Mouse (Mus musculus): ENCODE results near the gene Cdipt. TPM values are rescaled to one million over a fixed set of nuclear protein-coding genes. Genes with fewer than 3 reads are reported as not detected.
A peak's percentile ranks its signal among the peaks of the same experiment; 100 is the strongest.

The Cdipt gene
- polyA plus RNA-seq, 1 experiment from 2014 or later, result 106 TPM

DNA sequence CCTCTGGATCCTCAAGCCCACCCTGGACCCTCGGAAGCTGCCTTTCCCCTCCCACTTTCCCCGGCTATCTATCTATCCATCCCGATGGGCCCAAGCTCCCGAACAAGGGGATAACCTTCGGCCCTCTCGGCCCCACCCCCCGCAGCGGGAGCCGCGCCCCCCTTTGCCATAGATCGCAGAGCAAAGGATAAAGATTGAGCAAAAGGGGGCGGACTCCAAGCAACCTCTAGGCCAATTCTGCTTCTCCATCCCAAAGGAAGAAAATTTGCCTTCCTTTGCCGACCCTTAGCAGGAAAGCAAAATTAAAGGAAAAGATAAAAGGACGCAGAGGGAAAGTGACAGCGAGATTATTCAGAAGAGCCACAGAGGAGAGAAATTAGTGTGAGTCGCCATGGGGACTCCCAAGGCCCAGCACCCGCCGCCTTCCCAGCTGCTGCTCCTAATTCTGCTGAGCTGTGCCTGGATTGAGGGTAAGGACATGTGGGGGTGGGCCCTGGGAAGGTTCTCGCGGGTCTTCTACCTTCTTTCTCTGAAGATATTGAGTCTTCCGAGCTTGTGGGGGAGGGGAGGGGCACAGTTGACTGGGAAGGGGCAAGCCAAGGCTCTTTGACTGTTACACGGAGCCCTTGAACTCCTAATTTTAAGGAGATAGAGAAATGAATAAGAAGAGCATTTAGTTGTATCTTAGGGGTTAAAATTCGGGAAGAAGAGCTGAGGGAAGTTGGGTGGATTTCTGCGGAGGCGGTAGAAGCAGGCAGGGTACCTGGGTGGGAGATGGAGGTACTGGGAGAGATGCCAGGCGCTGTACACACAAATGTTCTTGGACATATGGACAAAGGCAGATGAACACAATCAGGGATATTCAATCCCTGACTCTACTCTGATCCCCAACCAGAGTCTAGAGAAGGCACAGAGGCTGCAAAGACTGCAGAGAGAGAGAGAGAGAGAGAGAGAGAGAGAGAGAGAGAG, 24.8 kb upstream of the Cdipt start:
- 5% methylated on average over 26 of the region's 26 CpGs for WGBS
- 0 out of 2 replicates have a peak overlapping the region, but pooled peaks have one; percentile 8 for H3K4me2 ChIP-seq (replicated peaks)
- no peak overlapping the region for H3K9ac ChIP-seq
- no peak overlapping the region for H3K27ac ChIP-seq (replicated peaks)
- H3K4me3 ChIP-seq (replicated peaks), result 0 out of 2 replicates have a peak overlapping the region, but pooled peaks have one; percentile 53
- peaks cover 16% of the 10 kb centered on the region for H3K4me1 ChIP-seq
- no peaks in the 10 kb centered on the region for H3K9me3 ChIP-seq (replicated peaks)
- ATAC-seq (ENCODE audit: insufficient number of reproducible peaks, low FRiP score, low TSS enrichment, low read depth), result no peak
- no peaks in the 10 kb centered on the region for H3K36me3 ChIP-seq
- H3K27me3 ChIP-seq, result peaks cover 35% of the 10 kb centered on the region

DNA sequence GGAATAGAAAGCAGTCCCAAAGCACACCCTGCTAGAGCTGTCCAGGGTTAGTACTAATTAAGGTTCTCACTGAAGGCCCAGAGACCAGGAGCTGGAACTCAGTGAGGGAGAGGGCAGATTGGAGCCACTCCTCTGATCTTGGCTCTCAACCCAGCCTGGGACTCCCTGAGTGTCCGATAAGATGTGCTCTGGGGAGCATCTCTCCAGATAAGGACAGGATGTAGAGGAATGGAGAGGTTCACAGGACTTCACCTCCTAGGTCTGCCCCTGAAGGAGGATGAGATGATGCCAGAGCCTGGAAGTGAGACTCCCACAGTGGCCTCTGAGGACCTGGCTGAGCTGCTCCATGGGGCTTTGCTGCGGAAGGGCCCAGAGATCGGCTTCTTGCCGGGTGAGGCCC, 24.0 kb upstream of the Cdipt start:
- no peaks in the 10 kb centered on the region for H3K9me3 ChIP-seq (replicated peaks)
- no peak for ATAC-seq (ENCODE audit: insufficient number of reproducible peaks, low FRiP score, low TSS enrichment, low read depth)
- H3K27me3 ChIP-seq, result peaks cover 35% of the 10 kb centered on the region
- peaks cover 16% of the 10 kb centered on the region for H3K4me1 ChIP-seq
- H3K9ac ChIP-seq, result no peak overlapping the region
- no peak overlapping the region for H3K4me3 ChIP-seq (replicated peaks)
- H3K36me3 ChIP-seq, result no peaks in the 10 kb centered on the region
- no peak overlapping the region for H3K4me2 ChIP-seq (replicated peaks)
- H3K27ac ChIP-seq (replicated peaks), result no peak overlapping the region
- WGBS, result 24% methylated on average over 4 of the region's 4 CpGs

DNA sequence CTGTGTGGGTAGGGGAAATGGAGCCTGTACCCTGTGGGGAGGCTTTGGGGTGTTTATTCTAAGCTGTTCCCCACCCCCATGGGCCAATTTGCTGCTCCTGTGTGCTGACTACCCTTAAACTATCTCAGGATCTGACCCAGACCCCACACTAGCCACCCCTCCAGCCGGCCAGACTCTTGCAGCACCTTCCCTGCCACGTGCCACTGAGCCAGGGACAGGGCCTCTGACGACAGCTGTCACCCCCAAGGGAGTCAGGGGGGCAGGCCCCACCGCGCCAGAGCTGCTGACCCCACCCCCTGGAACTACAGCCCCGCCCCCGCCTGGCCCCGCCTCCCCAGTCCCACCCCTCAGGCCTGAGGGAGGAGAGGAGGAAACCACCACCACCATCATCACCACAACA, 23.1 kb upstream of the Cdipt start:
- ATAC-seq (ENCODE audit: insufficient number of reproducible peaks, low FRiP score, low TSS enrichment, low read depth), result no peak
- Histone ChIP-seq H3K4me2 (replicated peaks) (no peak overlapping the region), H3K27me3 (peaks cover 35% of the 10 kb centered on the region), H3K4me3 (replicated peaks) (no peak overlapping the region), H3K36me3 (no peaks in the 10 kb centered on the region), H3K9me3 (replicated peaks) (no peaks in the 10 kb centered on the region), H3K9ac (no peak overlapping the region), H3K4me1 (peaks cover 16% of the 10 kb centered on the region), H3K27ac (replicated peaks) (no peak overlapping the region)
- WGBS, result 2% methylated on average over 7 of the region's 8 CpGs

DNA sequence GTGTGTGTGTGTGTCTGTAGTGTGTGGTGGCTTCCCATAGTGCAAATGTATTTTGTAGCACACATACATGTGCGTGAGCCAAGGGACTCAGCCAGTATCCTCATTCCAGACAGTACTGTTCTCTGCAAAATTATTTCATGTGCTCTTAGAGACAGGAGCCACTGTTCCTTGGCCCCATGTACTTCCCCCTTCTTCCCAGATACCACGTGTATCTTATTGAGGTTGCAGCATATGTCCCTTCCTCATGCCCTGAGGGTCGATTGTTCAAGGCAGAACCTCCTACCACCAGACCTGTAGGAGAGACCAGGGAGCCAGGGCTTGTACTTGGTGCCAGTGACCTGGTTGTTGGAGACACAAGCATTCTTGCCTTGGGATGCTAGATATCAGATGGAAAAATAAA, 20.6 kb upstream of the Cdipt start:
- no peak for ATAC-seq (ENCODE audit: insufficient number of reproducible peaks, low FRiP score, low TSS enrichment, low read depth)
- no peak overlapping the region for H3K27ac ChIP-seq (replicated peaks)
- no peaks in the 10 kb centered on the region for H3K9me3 ChIP-seq (replicated peaks)
- H3K4me2 ChIP-seq (replicated peaks), result no peak overlapping the region
- peaks cover 6% of the 10 kb centered on the region for H3K4me1 ChIP-seq
- H3K9ac ChIP-seq, result no peak overlapping the region
- no peak overlapping the region for H3K4me3 ChIP-seq (replicated peaks)
- peaks cover 32% of the 10 kb centered on the region for H3K27me3 ChIP-seq
- H3K36me3 ChIP-seq, result no peaks in the 10 kb centered on the region
- 53% methylated on average over 3 of the region's 3 CpGs for WGBS

DNA sequence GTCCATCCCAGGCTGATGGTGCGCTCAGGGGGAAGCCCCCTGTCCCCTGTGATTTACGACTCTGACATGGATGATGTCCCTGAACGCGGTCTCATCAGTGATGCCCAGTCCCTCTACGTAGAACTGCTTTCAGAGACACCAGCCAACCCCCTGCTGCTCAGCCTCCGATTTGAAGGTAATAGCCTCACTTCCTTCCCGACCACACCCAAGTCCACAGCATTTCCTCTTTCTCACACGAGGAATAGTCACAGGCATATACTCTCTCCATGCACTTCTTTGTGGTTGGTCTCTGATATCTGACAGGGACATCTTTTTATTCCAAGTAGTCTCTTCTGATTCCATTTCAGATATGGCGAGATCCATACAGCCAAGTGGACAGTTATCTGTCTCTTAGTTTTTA, 15.9 kb upstream of the Cdipt start:
- no peaks in the 10 kb centered on the region for H3K4me1 ChIP-seq
- H3K4me2 ChIP-seq (replicated peaks), result no peak overlapping the region
- 67% methylated on average over 9 of the region's 9 CpGs for WGBS

DNA sequence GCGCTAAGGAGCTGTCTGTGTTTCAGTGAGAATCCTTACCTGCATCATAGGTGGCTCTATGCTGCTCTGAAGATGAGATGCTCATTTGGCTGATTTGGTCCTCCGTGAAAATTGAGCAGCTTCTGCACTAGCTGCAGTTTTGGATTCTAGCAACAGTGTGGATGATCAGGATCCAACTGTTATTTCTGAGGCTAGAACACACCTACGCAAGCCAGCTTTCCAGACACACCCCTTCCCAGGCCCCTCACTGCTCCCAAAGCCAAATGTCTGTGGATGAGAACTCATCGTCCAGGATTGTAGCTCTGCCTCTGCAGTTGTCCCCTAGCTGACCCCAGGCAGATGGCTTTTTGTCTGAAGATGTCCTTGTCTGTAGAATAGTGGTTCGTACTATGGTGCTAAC, 14.6 kb upstream of the Cdipt start:
- no peaks in the 10 kb centered on the region for H3K4me1 ChIP-seq
- peaks cover 23% of the 10 kb centered on the region for H3K27me3 ChIP-seq
- H3K4me3 ChIP-seq (replicated peaks), result no peak overlapping the region
- ATAC-seq (ENCODE audit: insufficient number of reproducible peaks, low FRiP score, low TSS enrichment, low read depth), result no peak
- H3K27ac ChIP-seq (replicated peaks), result no peak overlapping the region
- H3K4me2 ChIP-seq (replicated peaks), result no peak overlapping the region
- no peaks in the 10 kb centered on the region for H3K9me3 ChIP-seq (replicated peaks)
- no peaks in the 10 kb centered on the region for H3K36me3 ChIP-seq
- H3K9ac ChIP-seq, result no peak overlapping the region
- WGBS, result 81% methylated on average over 5 of the region's 5 CpGs

More for the DNA sequence above, 15.9 kb upstream of the Cdipt start:
- H3K36me3 ChIP-seq, result no peaks in the 10 kb centered on the region
- H3K27ac ChIP-seq (replicated peaks), result no peak overlapping the region
- no peak overlapping the region for H3K4me3 ChIP-seq (replicated peaks)
- no peak for ATAC-seq (ENCODE audit: insufficient number of reproducible peaks, low FRiP score, low TSS enrichment, low read depth)
- no peaks in the 10 kb centered on the region for H3K9me3 ChIP-seq (replicated peaks)
- H3K9ac ChIP-seq, result no peak overlapping the region
- peaks cover 23% of the 10 kb centered on the region for H3K27me3 ChIP-seq

DNA sequence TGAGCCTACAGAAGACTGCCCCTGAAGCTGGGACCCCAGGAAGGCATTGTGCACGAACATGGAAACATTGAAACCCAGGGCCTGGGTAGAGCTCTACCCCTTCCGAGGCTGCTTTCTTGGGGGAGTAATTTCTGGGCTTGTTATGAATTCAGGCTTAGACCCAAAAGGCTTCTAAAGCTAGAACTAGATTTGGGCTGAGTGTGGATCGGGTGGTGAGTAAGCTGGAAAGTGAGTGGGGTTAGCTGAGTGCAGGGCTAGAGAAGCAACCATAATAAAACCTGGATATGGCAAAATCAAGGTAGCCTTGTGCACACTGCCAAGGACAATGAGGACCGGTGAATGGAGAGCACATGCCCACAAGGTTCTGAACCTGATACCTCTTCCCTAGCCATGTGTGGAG, 13.7 kb upstream of the Cdipt start:
- Histone ChIP-seq H3K27me3 (peaks cover 23% of the 10 kb centered on the region), H3K36me3 (no peaks in the 10 kb centered on the region), H3K9me3 (replicated peaks) (no peaks in the 10 kb centered on the region), H3K9ac (no peak overlapping the region), H3K4me1 (no peaks in the 10 kb centered on the region), H3K4me2 (replicated peaks) (no peak overlapping the region), H3K4me3 (replicated peaks) (no peak overlapping the region), H3K27ac (replicated peaks) (no peak overlapping the region)
- no peak for ATAC-seq (ENCODE audit: insufficient number of reproducible peaks, low FRiP score, low TSS enrichment, low read depth)
- 83% methylated on average over 4 of the region's 4 CpGs for WGBS

DNA sequence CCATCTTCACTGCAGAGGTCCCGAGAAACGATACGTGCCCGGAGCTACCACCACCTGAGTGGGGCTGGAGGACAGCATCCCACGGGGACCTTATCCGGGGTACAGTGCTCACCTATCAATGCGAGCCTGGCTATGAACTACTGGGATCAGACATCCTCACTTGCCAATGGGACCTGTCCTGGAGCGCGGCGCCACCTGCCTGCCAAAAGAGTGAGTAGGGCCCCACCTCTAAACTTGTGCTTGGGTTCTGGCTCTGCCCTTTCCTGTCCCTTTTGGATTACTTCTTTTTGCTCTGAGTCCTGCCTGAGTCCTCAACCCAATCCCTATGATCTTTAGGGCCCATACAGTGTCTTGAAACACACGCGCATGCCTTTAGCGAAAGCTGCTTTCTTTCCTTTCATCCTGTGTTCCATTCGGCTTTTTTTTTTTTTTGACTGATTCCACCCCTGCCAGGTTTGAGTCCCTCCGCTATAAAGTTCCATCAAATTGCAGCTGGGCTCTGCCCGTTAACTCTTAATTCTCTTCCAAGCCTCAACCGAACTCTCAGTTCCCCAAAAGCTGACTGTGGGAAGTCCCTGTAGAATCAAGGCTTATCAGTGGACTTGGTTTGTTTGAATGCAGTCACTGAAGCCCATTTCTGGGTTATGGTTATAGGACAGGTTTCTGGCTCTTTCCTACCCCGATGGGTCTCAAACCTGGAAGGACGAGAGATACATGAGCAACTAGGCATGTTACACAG, 12.0 kb upstream of the Cdipt start:
- H3K36me3 ChIP-seq, result no peaks in the 10 kb centered on the region
- H3K9me3 ChIP-seq (replicated peaks), result no peaks in the 10 kb centered on the region
- no peaks in the 10 kb centered on the region for H3K4me1 ChIP-seq
- WGBS, result 27% methylated on average over 19 of the region's 19 CpGs
- no peak overlapping the region for H3K27ac ChIP-seq (replicated peaks)
- H3K27me3 ChIP-seq, result peaks cover 23% of the 10 kb centered on the region
- no peak overlapping the region for H3K4me2 ChIP-seq (replicated peaks)
- H3K4me3 ChIP-seq (replicated peaks), result no peak overlapping the region
- no peak for ATAC-seq (ENCODE audit: insufficient number of reproducible peaks, low FRiP score, low TSS enrichment, low read depth)
- H3K9ac ChIP-seq, result no peak overlapping the region

DNA sequence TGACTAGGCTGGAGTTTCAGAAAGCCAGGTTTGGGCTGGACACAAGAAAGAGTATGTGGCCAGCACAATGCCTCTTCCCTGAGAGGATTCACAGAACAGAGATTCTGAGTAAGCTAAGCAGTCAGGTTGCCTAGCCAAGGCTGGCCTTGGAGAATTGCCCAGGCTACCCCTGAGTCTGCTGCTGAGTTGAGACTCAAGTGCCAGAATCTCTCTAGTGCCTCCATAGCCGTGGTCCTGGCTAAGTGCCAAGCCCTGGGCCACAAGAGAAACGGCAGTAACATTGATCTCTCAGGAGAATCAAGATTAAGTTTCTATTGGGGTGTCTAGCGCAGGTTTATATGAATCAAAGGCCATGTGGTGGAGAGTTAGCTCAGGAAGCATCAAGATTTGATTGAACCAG, 10.1 kb upstream of the Cdipt start:
- H3K4me3 ChIP-seq (replicated peaks), result no peak overlapping the region
- no peak overlapping the region for H3K27ac ChIP-seq (replicated peaks)
- no peaks in the 10 kb centered on the region for H3K9me3 ChIP-seq (replicated peaks)
- no peak overlapping the region for H3K4me2 ChIP-seq (replicated peaks)
- H3K36me3 ChIP-seq, result no peaks in the 10 kb centered on the region
- peaks cover 23% of the 10 kb centered on the region for H3K27me3 ChIP-seq
- H3K4me1 ChIP-seq, result no peaks in the 10 kb centered on the region
- WGBS, result 47% methylated on average over 3 of the region's 3 CpGs
- no peak for ATAC-seq (ENCODE audit: insufficient number of reproducible peaks, low FRiP score, low TSS enrichment, low read depth)
- no peak overlapping the region for H3K9ac ChIP-seq

DNA sequence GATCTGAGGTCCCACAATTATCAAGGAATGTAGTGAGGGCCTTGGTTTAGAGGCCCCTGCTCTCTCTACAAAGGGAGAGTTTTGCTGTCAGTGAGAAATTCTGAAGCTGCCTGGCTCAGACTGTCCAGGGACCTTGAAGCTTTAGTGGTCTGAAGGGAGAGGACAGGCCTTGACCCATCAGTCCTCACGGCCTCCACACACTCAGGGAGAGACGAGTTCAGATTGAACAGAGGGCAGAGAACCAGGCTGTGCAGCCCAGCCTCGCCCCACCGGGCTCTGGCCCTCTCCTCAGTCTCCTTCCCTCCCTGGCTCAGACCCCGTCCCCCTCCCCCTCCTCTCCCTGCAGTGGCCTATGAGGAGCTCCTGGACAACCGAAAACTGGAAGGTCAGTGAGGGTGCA, 8.4 kb upstream of the Cdipt start:
- Histone ChIP-seq H3K27ac (replicated peaks) (no peak overlapping the region), H3K4me3 (replicated peaks) (no peak overlapping the region), H3K9me3 (replicated peaks) (no peaks in the 10 kb centered on the region), H3K36me3 (no peaks in the 10 kb centered on the region), H3K9ac (no peak overlapping the region), H3K27me3 (peaks cover 14% of the 10 kb centered on the region), H3K4me2 (replicated peaks) (no peak overlapping the region), H3K4me1 (no peaks in the 10 kb centered on the region)
- no peak for ATAC-seq (ENCODE audit: insufficient number of reproducible peaks, low FRiP score, low TSS enrichment, low read depth)
- WGBS, result 51% methylated on average over 6 of the region's 6 CpGs

DNA sequence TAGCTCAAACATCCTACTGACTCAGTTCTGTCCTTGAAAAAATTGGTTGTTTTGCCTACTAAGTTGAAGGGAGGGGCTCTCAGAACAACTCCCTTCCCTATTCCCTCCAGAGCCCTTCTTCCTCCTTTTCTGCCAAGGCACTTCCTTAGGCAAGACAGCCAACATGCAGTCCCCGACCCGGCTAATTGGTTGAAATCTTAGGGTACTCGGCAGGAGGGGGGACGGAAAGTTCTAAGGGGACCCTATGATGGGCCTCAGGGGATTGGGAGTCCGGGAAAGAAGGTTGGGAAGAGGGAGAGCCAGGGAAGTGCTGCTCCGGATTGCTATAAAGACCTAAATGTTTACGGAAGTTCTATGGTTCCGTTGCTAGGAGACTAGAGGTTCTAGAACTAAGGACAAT, 221 bp upstream of the Cdipt start:
- WGBS, result 8% methylated on average over 8 of the region's 8 CpGs
- Histone ChIP-seq H3K4me2 (replicated peaks) (peak overlapping the region; percentile 78), H3K9me3 (replicated peaks) (no peaks in the 10 kb centered on the region), H3K36me3 (peaks cover 27% of the 10 kb centered on the region), H3K9ac (no peak overlapping the region), H3K4me1 (peaks cover 19% of the 10 kb centered on the region), H3K27ac (replicated peaks) (peak overlapping the region; percentile 98), H3K27me3 (no peaks in the 10 kb centered on the region), H3K4me3 (replicated peaks) (peak overlapping the region; percentile 99)
- ATAC-seq (ENCODE audit: insufficient number of reproducible peaks, low FRiP score, low TSS enrichment, low read depth), result no peak
